Mouse (Mus musculus): ENCODE measurements around the gene Slc36a2. TPM values are rescaled to one million over a fixed set of nuclear protein-coding genes. Genes with fewer than 3 reads are reported as not detected.
"Not testable (repeated sequence)": the region's sequence is repeated elsewhere in the genome, so short reads cannot be mapped to it uniquely, and the experiment has no call there.

Slc36a2 gene
- polyA plus RNA-seq, 1 experiment from 2014 or later: 51.1 TPM

DNA sequence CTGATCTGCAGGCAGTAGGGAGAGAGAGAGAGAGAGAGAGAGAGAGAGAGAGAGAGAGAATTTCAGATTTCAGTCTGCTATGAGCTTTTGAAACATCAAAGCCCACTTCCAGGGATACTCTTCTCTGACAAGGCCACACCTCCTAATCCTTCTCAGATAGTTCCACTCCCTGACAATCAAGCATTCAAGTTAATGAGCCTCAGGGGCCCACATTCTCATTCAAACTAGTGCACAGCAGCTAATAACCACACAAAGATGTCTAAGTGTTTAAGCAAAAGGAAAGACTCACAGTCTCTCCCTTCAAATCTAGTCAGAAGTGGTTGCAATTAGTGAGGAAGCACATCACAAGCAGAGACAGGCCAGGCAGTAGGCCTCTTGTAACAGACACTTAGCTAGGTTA is 64.6 kb downstream of the Slc36a2 start:
- no peaks in the 10 kb centered on the region; the same call in 1 of the 2 replicates for H3K4me1 ChIP-seq (ENCODE audit: control insufficient read depth, low read depth, low read length)
- H3K27me3 ChIP-seq (ENCODE audit: control insufficient read depth, insufficient read depth, low read depth, low read length): no peaks in the 10 kb centered on the region
- H3K9me3 ChIP-seq (replicated peaks; ENCODE audit: control insufficient read depth, low read length): no peaks in the 10 kb centered on the region
- H3K4me2 ChIP-seq (ENCODE audit: low read depth, low read length): no peak overlapping the region
- H3K36me3 ChIP-seq (ENCODE audit: control insufficient read depth, insufficient read depth): no peaks in the 10 kb centered on the region
- no peak overlapping the region for H3K9ac ChIP-seq (ENCODE audit: low read depth, low read length)
- no peak overlapping the region for H3K4me3 ChIP-seq (ENCODE audit: low read depth, low read length)
- no peak overlapping the region; the same call in 1 of the 2 replicates for H3K27ac ChIP-seq (ENCODE audit: low read length)
- ATAC-seq (ENCODE audit: low read depth): no peak

DNA sequence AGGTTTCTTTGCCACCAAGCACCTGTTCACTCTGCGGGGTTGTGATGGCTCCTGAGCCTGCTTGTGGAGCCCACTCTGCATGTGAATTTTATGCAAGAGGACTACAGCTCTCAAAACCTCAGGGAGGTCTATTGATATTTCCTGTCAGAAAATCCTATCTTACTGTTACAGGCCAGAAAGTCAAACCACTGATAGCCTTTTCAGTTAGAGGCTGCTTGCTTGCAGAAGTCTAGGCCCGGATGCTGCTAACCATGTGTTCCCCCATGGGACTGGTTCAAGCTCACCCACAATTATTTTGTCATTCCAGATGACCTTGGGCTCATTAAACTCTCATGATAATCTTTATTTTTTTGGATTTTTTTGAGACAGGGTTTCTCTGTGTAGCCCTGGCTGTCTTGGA is 67.8 kb downstream of the Slc36a2 start:
- Histone ChIP-seq H3K27ac (ENCODE audit: low read length) (no peak overlapping the region), H3K4me3 (ENCODE audit: low read depth, low read length) (no peak overlapping the region)
- WGBS (ENCODE audit: insufficient replicate concordance): 30% methylated on average over 2 of the region's 2 CpGs

DNA sequence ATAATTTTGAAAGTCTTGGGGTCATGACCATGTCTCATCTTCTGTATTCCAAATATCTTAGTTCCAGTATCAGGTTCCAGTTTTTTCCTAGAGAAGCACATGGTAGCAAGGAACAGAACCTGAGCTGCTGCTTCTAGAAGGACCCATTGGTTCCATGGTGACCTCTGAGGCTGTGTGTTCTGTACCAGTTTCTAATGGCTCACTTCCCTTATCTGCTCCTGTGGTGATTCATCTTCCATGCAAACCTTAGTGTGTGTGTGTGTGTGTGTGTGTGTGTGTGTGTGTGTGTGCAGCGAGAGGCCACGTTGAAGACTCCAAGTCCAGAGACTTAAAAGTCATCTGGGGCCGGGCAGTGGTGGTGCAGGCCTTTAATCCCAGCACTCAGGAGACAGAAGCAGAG is 68.9 kb downstream of the Slc36a2 start:
- no peak overlapping the region for H3K27ac ChIP-seq (ENCODE audit: low read length)

More for the DNA sequence above, 67.8 kb downstream of the Slc36a2 start:
- Histone ChIP-seq H3K4me2 (ENCODE audit: low read depth, low read length) (no peak overlapping the region), H3K9me3 (replicated peaks; ENCODE audit: control insufficient read depth, low read length) (no peaks in the 10 kb centered on the region), H3K4me1 (ENCODE audit: control insufficient read depth, low read depth, low read length) (no peaks in the 10 kb centered on the region; the same call in 1 of the 2 replicates), H3K27me3 (ENCODE audit: control insufficient read depth, insufficient read depth, low read depth, low read length) (no peaks in the 10 kb centered on the region), H3K36me3 (ENCODE audit: control insufficient read depth, insufficient read depth) (no peaks in the 10 kb centered on the region), H3K9ac (ENCODE audit: low read depth, low read length) (no peak overlapping the region)
- no peak for ATAC-seq (ENCODE audit: low read depth)

DNA sequence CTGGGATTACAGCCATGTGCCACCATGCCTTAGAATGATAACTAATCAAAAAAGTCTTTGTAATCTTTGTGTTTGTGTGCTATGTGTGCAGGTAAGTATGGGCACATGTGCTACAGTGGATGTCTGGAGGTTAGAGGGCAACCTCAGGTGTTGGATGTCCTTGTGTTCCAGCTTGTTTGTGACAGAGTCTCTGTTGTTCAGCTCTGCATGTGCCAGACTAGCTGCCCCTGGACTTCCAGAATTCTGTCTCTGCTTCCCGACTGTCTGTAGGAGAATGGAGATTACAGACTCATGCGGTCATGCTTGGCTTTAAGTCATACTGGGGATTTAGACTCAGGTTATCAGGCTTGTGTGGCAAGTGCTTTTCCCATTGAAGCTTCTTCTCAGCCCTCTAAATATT is 70.6 kb downstream of the Slc36a2 start:
- Histone ChIP-seq H3K4me1 (ENCODE audit: control insufficient read depth, low read depth, low read length) (no peaks in the 10 kb centered on the region; the same call in 1 of the 2 replicates), H3K9me3 (replicated peaks; ENCODE audit: control insufficient read depth, low read length) (no peaks in the 10 kb centered on the region), H3K4me3 (ENCODE audit: low read depth, low read length) (no peak overlapping the region), H3K36me3 (ENCODE audit: control insufficient read depth, insufficient read depth) (no peaks in the 10 kb centered on the region), H3K9ac (ENCODE audit: low read depth, low read length) (no peak overlapping the region), H3K4me2 (ENCODE audit: low read depth, low read length) (no peak overlapping the region), H3K27me3 (ENCODE audit: control insufficient read depth, insufficient read depth, low read depth, low read length) (no peaks in the 10 kb centered on the region), H3K27ac (ENCODE audit: low read length) (peak overlapping the region; percentile 39; the same call in 1 of the 2 replicates)
- 64% methylated on average over 2 of the region's 2 CpGs for WGBS (ENCODE audit: insufficient replicate concordance)
- no peak for ATAC-seq (ENCODE audit: low read depth)

More for the DNA sequence above, 68.9 kb downstream of the Slc36a2 start:
- no peak overlapping the region for H3K9ac ChIP-seq (ENCODE audit: low read depth, low read length)
- no peak for ATAC-seq (ENCODE audit: low read depth)
- no peaks in the 10 kb centered on the region for H3K27me3 ChIP-seq (ENCODE audit: control insufficient read depth, insufficient read depth, low read depth, low read length)
- no peak overlapping the region for H3K4me3 ChIP-seq (ENCODE audit: low read depth, low read length)
- H3K4me1 ChIP-seq (ENCODE audit: control insufficient read depth, low read depth, low read length): no peaks in the 10 kb centered on the region; the same call in 1 of the 2 replicates
- WGBS (ENCODE audit: insufficient replicate concordance): 57% methylated on average over 3 of the region's 3 CpGs
- H3K36me3 ChIP-seq (ENCODE audit: control insufficient read depth, insufficient read depth): no peaks in the 10 kb centered on the region
- H3K9me3 ChIP-seq (replicated peaks; ENCODE audit: control insufficient read depth, low read length): no peaks in the 10 kb centered on the region
- H3K4me2 ChIP-seq (ENCODE audit: low read depth, low read length): no peak overlapping the region

DNA sequence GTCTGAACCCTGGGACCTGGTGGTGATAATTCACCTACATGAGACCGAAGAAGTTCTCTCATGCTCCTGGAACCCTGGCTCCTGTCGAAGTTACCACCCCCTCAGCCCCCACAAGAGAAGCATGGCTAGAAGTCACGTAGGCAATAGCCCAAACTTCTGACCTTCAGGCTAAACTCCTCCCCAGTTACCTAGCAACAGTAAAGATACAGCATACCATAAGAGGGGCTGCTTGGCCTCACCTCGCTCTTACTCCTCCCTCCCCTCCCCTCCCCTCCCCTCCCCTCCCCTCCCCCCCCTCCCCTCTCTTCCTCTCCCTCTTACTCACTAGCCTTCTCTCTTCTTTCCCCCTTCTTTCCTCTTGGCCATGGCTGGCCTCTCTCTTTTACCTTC is 71.0 kb downstream of the Slc36a2 start:
- not testable (repeated sequence) for H3K4me3 ChIP-seq (ENCODE audit: low read depth, low read length); H3K27me3 ChIP-seq (ENCODE audit: control insufficient read depth, insufficient read depth, low read depth, low read length); H3K9me3 ChIP-seq (replicated peaks; ENCODE audit: control insufficient read depth, low read length); H3K9ac ChIP-seq (ENCODE audit: low read depth, low read length); H3K36me3 ChIP-seq (ENCODE audit: control insufficient read depth, insufficient read depth); H3K4me2 ChIP-seq (ENCODE audit: low read depth, low read length); H3K4me1 ChIP-seq (ENCODE audit: control insufficient read depth, low read depth, low read length)
- H3K27ac ChIP-seq (ENCODE audit: low read length): peak overlapping the region; percentile 62
- WGBS (ENCODE audit: insufficient replicate concordance): 17% methylated on average over 4 of the region's 4 CpGs
- peak; percentile 30; the same call in 1 of the 2 replicates for ATAC-seq (ENCODE audit: low read depth)

DNA sequence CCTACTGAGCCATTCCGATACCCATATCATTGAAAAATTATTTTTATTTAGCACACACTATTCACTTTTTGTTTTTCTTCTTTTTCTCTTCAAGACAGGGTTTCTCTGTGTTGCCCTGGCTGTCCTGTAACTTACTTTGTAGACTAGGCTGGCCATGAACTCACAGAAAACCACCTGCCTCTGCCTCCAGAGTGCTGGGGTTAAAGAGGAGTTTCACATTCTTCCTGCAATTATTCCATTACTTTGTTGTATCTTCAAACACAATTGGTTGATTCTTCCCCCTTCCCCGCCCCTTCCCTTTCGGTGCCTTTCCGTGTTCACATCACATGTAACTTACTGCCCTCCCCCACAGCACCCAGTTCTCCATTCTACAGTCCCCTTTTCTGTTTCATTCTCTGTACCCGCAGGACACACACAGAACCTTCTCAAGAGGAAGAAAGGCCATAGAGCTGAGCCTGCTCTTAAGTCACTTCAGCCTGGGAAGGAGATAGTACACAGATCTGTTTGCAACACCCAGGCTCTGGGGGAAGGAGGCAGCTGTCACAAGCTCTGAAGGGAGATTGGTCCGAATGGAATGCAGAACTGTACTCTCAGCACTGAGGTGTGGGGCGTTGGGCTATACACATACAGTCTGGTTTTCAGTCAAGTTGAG is 71.5 kb downstream of the Slc36a2 start:
- 21% methylated on average over 7 of the region's 7 CpGs for WGBS (ENCODE audit: insufficient replicate concordance)
- peak; percentile 72 for ATAC-seq (ENCODE audit: low read depth)

DNA sequence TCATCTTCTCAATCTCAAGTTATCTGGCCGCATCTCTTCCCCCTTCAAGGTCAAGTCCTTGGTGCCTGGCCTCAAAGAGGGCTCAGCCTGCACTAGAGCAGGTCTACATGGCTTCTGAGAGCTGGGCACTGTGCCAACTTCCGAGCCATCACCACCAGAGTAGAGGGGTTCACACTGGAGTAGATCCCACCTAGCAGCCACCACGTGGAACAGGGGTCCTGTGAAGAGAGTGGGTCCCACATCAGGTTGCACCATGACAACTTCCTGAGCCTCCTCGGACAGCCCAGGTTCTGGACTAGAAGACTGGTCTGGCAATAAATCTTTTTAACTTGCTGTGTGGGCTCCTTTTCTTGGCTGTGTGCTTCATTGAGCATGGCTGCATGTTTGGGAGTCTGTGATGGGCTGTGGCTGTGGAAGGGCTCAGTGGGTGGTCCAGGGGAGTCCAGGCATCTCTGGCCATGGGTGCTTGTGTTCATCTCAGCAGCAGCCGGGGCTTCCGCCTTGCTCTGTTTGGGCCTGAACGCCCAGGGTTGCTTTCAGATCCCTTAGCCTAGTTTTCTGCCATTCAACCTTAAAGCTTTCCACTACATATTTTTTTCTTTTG is 74.2 kb downstream of the Slc36a2 start:
- H3K27ac ChIP-seq (ENCODE audit: low read length): no peak overlapping the region
- ATAC-seq (ENCODE audit: low read depth): no peak

More for the DNA sequence above, 71.5 kb downstream of the Slc36a2 start:
- Histone ChIP-seq H3K4me2 (ENCODE audit: low read depth, low read length) (no peak overlapping the region), H3K4me3 (ENCODE audit: low read depth, low read length) (no peak overlapping the region), H3K9ac (ENCODE audit: low read depth, low read length) (no peak overlapping the region), H3K36me3 (ENCODE audit: control insufficient read depth, insufficient read depth) (no peaks in the 10 kb centered on the region), H3K27ac (ENCODE audit: low read length) (peak overlapping the region; percentile 62), H3K4me1 (ENCODE audit: control insufficient read depth, low read depth, low read length) (no peaks in the 10 kb centered on the region; the same call in 1 of the 2 replicates), H3K27me3 (ENCODE audit: control insufficient read depth, insufficient read depth, low read depth, low read length) (no peaks in the 10 kb centered on the region), H3K9me3 (replicated peaks; ENCODE audit: control insufficient read depth, low read length) (no peaks in the 10 kb centered on the region)

DNA sequence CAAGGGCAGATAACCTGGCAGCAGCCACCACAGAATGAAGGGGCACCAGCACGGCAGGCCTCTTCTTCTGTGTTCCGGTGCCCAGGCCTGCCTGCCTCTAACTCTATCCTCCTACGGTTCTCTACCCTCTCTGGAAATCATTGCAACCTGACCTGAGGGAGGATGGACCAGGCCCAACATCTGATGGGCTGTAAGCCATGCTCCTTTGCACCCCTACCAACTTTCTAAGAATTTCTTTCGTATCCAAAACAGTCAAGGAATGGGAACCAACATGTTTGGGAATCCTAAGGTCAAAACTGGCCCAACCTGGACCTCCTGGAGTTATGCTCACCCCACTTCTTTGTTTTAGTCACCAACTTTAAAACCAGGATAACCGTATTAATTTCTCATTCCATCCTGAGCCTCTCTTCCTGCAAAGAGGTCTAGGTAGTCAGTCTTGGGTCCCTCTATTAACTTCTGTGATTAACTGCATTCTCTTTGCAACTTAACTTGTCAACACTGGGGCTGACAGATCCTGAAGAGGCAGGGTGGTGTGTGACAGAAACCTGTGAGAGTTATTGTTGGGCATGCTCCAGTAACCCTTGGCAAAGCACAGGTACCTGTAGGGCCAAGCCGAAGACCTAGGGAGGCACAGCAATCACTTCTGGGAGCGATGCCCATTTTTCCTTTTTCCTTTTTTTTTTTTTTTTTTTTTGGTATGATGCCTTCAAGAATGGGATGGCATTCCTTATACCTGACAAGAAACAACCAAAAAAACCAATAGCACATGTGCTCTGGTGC is 75.2 kb downstream of the Slc36a2 start:
- H3K4me1 ChIP-seq (ENCODE audit: control insufficient read depth, low read depth, low read length): no peaks in the 10 kb centered on the region; the same call in 1 of the 2 replicates
- H3K9ac ChIP-seq (ENCODE audit: low read depth, low read length): no peak overlapping the region
- no peak overlapping the region for H3K4me2 ChIP-seq (ENCODE audit: low read depth, low read length)
- H3K9me3 ChIP-seq (replicated peaks; ENCODE audit: control insufficient read depth, low read length): no peaks in the 10 kb centered on the region
- no peaks in the 10 kb centered on the region for H3K36me3 ChIP-seq (ENCODE audit: control insufficient read depth, insufficient read depth)
- no peak overlapping the region for H3K4me3 ChIP-seq (ENCODE audit: low read depth, low read length)
- 70% methylated on average over 7 of the region's 7 CpGs for WGBS (ENCODE audit: insufficient replicate concordance)
- no peaks in the 10 kb centered on the region for H3K27me3 ChIP-seq (ENCODE audit: control insufficient read depth, insufficient read depth, low read depth, low read length)
- H3K27ac ChIP-seq (ENCODE audit: low read length): no peak overlapping the region
- no peak for ATAC-seq (ENCODE audit: low read depth)

More for the DNA sequence above, 74.2 kb downstream of the Slc36a2 start:
- WGBS (ENCODE audit: insufficient replicate concordance): 65% methylated on average over 7 of the region's 7 CpGs
- Histone ChIP-seq H3K36me3 (ENCODE audit: control insufficient read depth, insufficient read depth) (no peaks in the 10 kb centered on the region), H3K9me3 (replicated peaks; ENCODE audit: control insufficient read depth, low read length) (no peaks in the 10 kb centered on the region), H3K9ac (ENCODE audit: low read depth, low read length) (no peak overlapping the region), H3K4me2 (ENCODE audit: low read depth, low read length) (no peak overlapping the region), H3K27me3 (ENCODE audit: control insufficient read depth, insufficient read depth, low read depth, low read length) (no peaks in the 10 kb centered on the region), H3K4me1 (ENCODE audit: control insufficient read depth, low read depth, low read length) (no peaks in the 10 kb centered on the region; the same call in 1 of the 2 replicates), H3K4me3 (ENCODE audit: low read depth, low read length) (no peak overlapping the region)

Data from liver, embryonic 16.5 days (tissue).